Comparison of ENCODE assay signal across 8 mouse cellular contexts in genomic region chr9:70921781-70922565, GRCm38 (mm10). TPM values are rescaled to one million over a fixed set of nuclear protein-coding genes. Genes with fewer than 3 reads are reported as not detected.
DNase-seq lines count a peak whose midpoint lies in the region; ATAC-seq and TF ChIP-seq lines count a peak whose summit lies in the region.

No protein-coding gene starts in this region.

- 51% methylated on average over 7 of the region's 7 CpGs for whole genome bisulfite sequencing in forebrain, postnatal 0 days
- WGBS in liver, embryonic 15.5 days (ENCODE audit: insufficient replicate concordance) = 18% methylated on average over 7 of the region's 7 CpGs

- H3K4me2 ChIP-seq in forebrain, postnatal 0 days (ENCODE audit: low read depth) = no peak overlapping the region
- peak overlapping the region; percentile 83 for H3K4me2 ChIP-seq in liver, embryonic 15.5 days

- no peak overlapping the region for H3K9ac ChIP-seq in forebrain, postnatal 0 days
- peak overlapping the region; percentile 66 for H3K9ac ChIP-seq in liver, embryonic 15.5 days

- no peaks in the 10 kb centered on the region for H3K9me3 ChIP-seq in forebrain, postnatal 0 days (ENCODE audit: low read length)
- H3K9me3 ChIP-seq in liver, embryonic 15.5 days (replicated peaks) = 0 out of 2 replicates have a peak, but pooled peaks cover 4% of the 10 kb centered on the region

- H3K27me3 ChIP-seq in forebrain, postnatal 0 days (ENCODE audit: insufficient read depth, low read length) = no peaks in the 10 kb centered on the region
- no peaks in the 10 kb centered on the region for H3K27me3 ChIP-seq in liver, embryonic 15.5 days

- H3K4me3 ChIP-seq in forebrain, postnatal 0 days (ENCODE audit: low read depth, low read length) = no peak overlapping the region
- H3K4me3 ChIP-seq in liver, embryonic 15.5 days (replicated peaks) = peak overlapping the region; percentile 34

- ATAC-seq in frontal cortex, adult (ENCODE audit: low TSS enrichment) = no peak
- ATAC-seq in forebrain, postnatal 0 days = peak; percentile 27
- peak; percentile 89 for ATAC-seq in liver, embryonic 15.5 days (ENCODE audit: insufficient read depth)

- no peak overlapping the region for H3K27ac ChIP-seq in forebrain, postnatal 0 days (ENCODE audit: low read depth, low read length)
- peak overlapping the region; percentile 99 for H3K27ac ChIP-seq in liver, embryonic 15.5 days (replicated peaks)

- DNase-seq in frontal cortex, postnatal 10 days (ENCODE audit: low spot score in 2 of 2) = peak; percentile 49 to 54
- peak; percentile 64 for DNase-seq in right cerebral cortex, postnatal 14 days
- no peak for DNase-seq in right cerebral cortex, postnatal 25 days
- peak; percentile 64 for DNase-seq in forebrain, postnatal 0 days
- peak; percentile 86 to 89 for DNase-seq in spleen, postnatal 10 days (ENCODE audit: low spot score in 2 of 2)
- DNase-seq in layer of hippocampus, adult 11-12 months (ENCODE audit: low spot score) = no peak

- no peak for TF ChIP-seq CTCF in forebrain, postnatal 0 days (IDR thresholded peaks at IDR 0.05; ENCODE audit: low read depth)

- no peaks in the 10 kb centered on the region for H3K4me1 ChIP-seq in forebrain, postnatal 0 days (ENCODE audit: insufficient read depth)
- peaks cover 94% of the 10 kb centered on the region for H3K4me1 ChIP-seq in liver, embryonic 15.5 days (replicated peaks)

- H3K36me3 ChIP-seq in forebrain, postnatal 0 days (ENCODE audit: insufficient read depth) = no peaks in the 10 kb centered on the region
- H3K36me3 ChIP-seq in liver, embryonic 15.5 days (replicated peaks) = no peaks in the 10 kb centered on the region

RNA-seq across cellular contexts. Expression of gene Lipc, which starts 30.1 kb away (rescaled TPM):
- 0.08 and 0.81 TPM in 2 replicates for total RNA-seq in forebrain, postnatal 0 days (2014; rRNA removed)
- polyA plus RNA-seq in forebrain, postnatal 0 days (2015; fragmentation: Nextera tagmentation; extraction: Ambion mirVana) = 0.16 and 0.29 TPM in 2 replicates
- 39.5 and 43.3 TPM in 2 replicates for polyA plus RNA-seq in liver, embryonic 15.5 days (2015; fragmentation: Nextera tagmentation; extraction: Ambion mirVana)

Comparison
In these comparisons a context has a peak if more than half of its experiments do, and no peak if none do; other contexts are left out.
1. DNase-seq: peak in frontal cortex, postnatal 10 days (2 of 2), right cerebral cortex, postnatal 14 days (single experiment), forebrain, postnatal 0 days (single experiment) and spleen, postnatal 10 days (2 of 2); none in right cerebral cortex, postnatal 25 days (single experiment) and layer of hippocampus, adult 11-12 months (single experiment).
2. RNA of gene Lipc, which starts 30.1 kb away (polyA plus RNA-seq): 39.5 to 43.3 TPM in liver, embryonic 15.5 days; 0.16 to 0.29 TPM in forebrain, postnatal 0 days; every median in the first group is over 10 times any median in the second.